Mouse (Mus musculus): ENCODE data around the gene Pip4k2a. TPM values are rescaled to one million over a fixed set of nuclear protein-coding genes. Genes with fewer than 3 reads are reported as not detected.
"Not testable (repeated sequence)": the region's sequence is repeated elsewhere in the genome, so short reads cannot be mapped to it uniquely, and the experiment has no call there.

Pip4k2a gene
- 4.9 and 5.2 TPM in 2 replicates for polyA plus RNA-seq (2012; rRNA removed)

GRCm38 (mm10) chr2:18998054-18998478, at the start of gene Pip4k2a, which contains the start of gene 4930426L09Rik:
TSS of gene Pip4k2a (minus strand) at chr2:18998126.
TSS of gene 4930426L09Rik (plus strand) at chr2:18998343.
- no peak for DNase-seq (ENCODE audit: low read depth)

GRCm38 (mm10) chr2:19037907-19038570, 40.1 kb upstream of the Pip4k2a start:
- DNase-seq (ENCODE audit: low read depth) = no peak

GRCm38 (mm10) chr2:19037430-19037829, 39.5 kb upstream of the Pip4k2a start:
- DNase-seq (ENCODE audit: low read depth) = no peak

- no peak for DNase-seq (ENCODE audit: low read depth)
These were observed 26.9 kb upstream of the Pip4k2a start for GRCm38 (mm10) chr2:19024807-19025206.

- DNase-seq (ENCODE audit: low read depth) = no peak
These were observed 20.1 kb upstream of the Pip4k2a start for GRCm38 (mm10) chr2:19018034-19018433.

- DNase-seq (ENCODE audit: low read depth) = no peak
These were observed 18.9 kb upstream of the Pip4k2a start for GRCm38 (mm10) chr2:19016839-19017238.

- no peak for DNase-seq (ENCODE audit: low read depth)
These were observed 18.4 kb upstream of the Pip4k2a start for GRCm38 (mm10) chr2:19016348-19016747.

- no peak for DNase-seq (ENCODE audit: low read depth)
These were observed 13.5 kb upstream of the Pip4k2a start for GRCm38 (mm10) chr2:19011443-19011842.

GRCm38 (mm10) chr2:19010541-19010940, 12.6 kb upstream of the Pip4k2a start:
- not testable (repeated sequence) for DNase-seq (ENCODE audit: low read depth)

- DNase-seq (ENCODE audit: low read depth) = no peak
These were observed 9.7 kb upstream of the Pip4k2a start for GRCm38 (mm10) chr2:19007580-19007979.

GRCm38 (mm10) chr2:19006124-19006523, 8.2 kb upstream of the Pip4k2a start:
- DNase-seq (ENCODE audit: low read depth) = no peak

- no peak for DNase-seq (ENCODE audit: low read depth)
These were observed 6.9 kb upstream of the Pip4k2a start for GRCm38 (mm10) chr2:19004801-19005200.

- no peak for DNase-seq (ENCODE audit: low read depth)
These were observed 1.5 kb upstream of the Pip4k2a start for GRCm38 (mm10) chr2:18999395-18999794.

GRCm38 (mm10) chr2:18997387-18997971, 447 bp downstream of the Pip4k2a start:
- no peak for DNase-seq (ENCODE audit: low read depth)

- no peak for DNase-seq (ENCODE audit: low read depth)
These were observed 1.3 kb downstream of the Pip4k2a start for GRCm38 (mm10) chr2:18996451-18997211.

GRCm38 (mm10) chr2:18992512-18993510, 5.1 kb downstream of the Pip4k2a start:
- DNase-seq (ENCODE audit: low read depth) = peak; percentile 55

- no peak for DNase-seq (ENCODE audit: low read depth)
These were observed 9.0 kb downstream of the Pip4k2a start for GRCm38 (mm10) chr2:18988885-18989284.

- no peak for DNase-seq (ENCODE audit: low read depth)
These were observed 12.4 kb downstream of the Pip4k2a start for GRCm38 (mm10) chr2:18985506-18985905.

GRCm38 (mm10) chr2:18984095-18984847, 13.7 kb downstream of the Pip4k2a start:
- DNase-seq (ENCODE audit: low read depth) = no peak

- DNase-seq (ENCODE audit: low read depth) = no peak
These were observed 14.4 kb downstream of the Pip4k2a start for GRCm38 (mm10) chr2:18983546-18983945.

- no peak for DNase-seq (ENCODE audit: low read depth)
These were observed 15.3 kb downstream of the Pip4k2a start for GRCm38 (mm10) chr2:18982581-18982980.

All from gonadal fat pad, adult 2 months (tissue).